Comparison of ENCODE assay signal across 28 mouse cellular contexts in genomic region chr6:122665866-122666265, GRCm38 (mm10). TPM values are rescaled to one million over a fixed set of nuclear protein-coding genes. Genes with fewer than 3 reads are reported as not detected.
A peak's percentile ranks its signal among the peaks of the same experiment; 100 is the strongest.
DNase-seq lines count a peak whose midpoint lies in the region; ATAC-seq and TF ChIP-seq lines count a peak whose summit lies in the region.
"Had no signal": no experiment of that assay in that cellular context is flagged by ENCODE, and none has a peak within 500 bp of the region (broad histone marks: within the 10 kb centered on the region; RNA-seq: fewer than 3 reads in every experiment).

No protein-coding gene starts in this region.

- no peaks in the 10 kb centered on the region for H3K36me3 ChIP-seq in ES-E14 (ENCODE audit: control insufficient read depth, insufficient read depth, low read length, poor library complexity, severe bottlenecking)
- H3K36me3 ChIP-seq: embryonic facial prominence, embryonic 12.5 days; heart, embryonic 10.5 days; hindbrain, embryonic 10.5 days; limb, embryonic 12.5 days; liver, embryonic 13.5 days; lung, embryonic 15.5 days had no signal

- no peaks in the 10 kb centered on the region for H3K9me3 ChIP-seq in ES-E14 (ENCODE audit: control insufficient read depth, insufficient read depth, low read depth, low read length)
- H3K9me3 ChIP-seq: embryonic facial prominence, embryonic 12.5 days; forebrain, embryonic 13.5 days; heart, embryonic 10.5 days; hindbrain, embryonic 10.5 days; limb, embryonic 12.5 days; liver, embryonic 13.5 days; lung, embryonic 15.5 days; megakaryocyte, embryonic 14.5 days had no signal

- in situ Hi-C loops in ES-E14 (cut with MboI; ENCODE audit: low sequenced_read_pairs in 2 of 2, unreplicated experiment in 2 of 2): loop anchor here in 1 of 2 experiments (10.0 kb wide), 1 partner anchor 119 kb away; no protein-coding TSS in a partner anchor

- DNase-seq in cerebellum, postnatal 10 days: peak; percentile 50 to 57
- DNase-seq in cerebellum, postnatal 36 days: no peak
- DNase-seq in heart, postnatal 4 days: peak; percentile 55
- DNase-seq in heart, postnatal 25 days (ENCODE audit: low spot score): no peak
- DNase-seq in left cerebral cortex, postnatal 4 days: peak; percentile 35
- DNase-seq in left cerebral cortex, adult 8-10 months (ENCODE audit: low spot score in 2 of 2): no peak
- DNase-seq in ES-E14 (ENCODE audit: low read depth, low spot score): no peak
- DNase-seq: cerebellum, adult 8-10 months; gastrocnemius, postnatal 14 days; liver, embryonic 13.5 days; right cerebral cortex, postnatal 14 days; thymus, postnatal 36 days had no signal

- H3K4me1 ChIP-seq in ES-E14 (ENCODE audit: control insufficient read depth in 2 of 2, insufficient read depth in 2 of 2, low read length in 2 of 2, poor library complexity in 1 of 2): peaks cover 12 to 37% of the 10 kb centered on the region in 2 experiments
- H3K4me1 ChIP-seq: embryonic facial prominence, embryonic 12.5 days; liver, embryonic 13.5 days had no signal

- no peak overlapping the region; the same call in 1 of the 2 replicates for H3K27ac ChIP-seq in ES-E14 (ENCODE audit: insufficient read depth, low read depth, low read length, poor library complexity, severe bottlenecking)
- H3K27ac ChIP-seq: embryonic facial prominence, embryonic 12.5 days; forebrain, embryonic 13.5 days; heart, embryonic 10.5 days; hindbrain, embryonic 10.5 days; limb, embryonic 12.5 days; liver, embryonic 13.5 days; lung, embryonic 15.5 days had no signal

- H3K9ac ChIP-seq in ES-E14 (ENCODE audit: insufficient read depth, low read depth, low read length, poor library complexity, severe bottlenecking): peak overlapping the region; percentile 26; the same call in 1 of the 2 replicates
- H3K9ac ChIP-seq: embryonic facial prominence, embryonic 12.5 days; forebrain, embryonic 13.5 days; limb, embryonic 12.5 days; liver, embryonic 13.5 days; lung, embryonic 15.5 days had no signal

- intact Hi-C loops in heart, postnatal 25 days (cut with DNase I): loop anchor here (5.0 kb wide), 1 partner anchor 121 kb away; no protein-coding TSS in a partner anchor
- intact Hi-C loops in left cerebral cortex, postnatal 4 days (cut with DNase I): loop anchor here (5.0 to 10.0 kb wide), 3 partner anchors 51 to 209 kb away; partner anchors contain the start of gene Necap1

- ATAC-seq in activated CD4-positive, CD25-positive, alpha-beta regulatory T cell, adult 4 months: no peak
- ATAC-seq: forebrain, embryonic 13.5 days; midbrain, embryonic 16.5 days had no signal

- H3K4me3 ChIP-seq in ES-E14 (ENCODE audit: insufficient read depth in 1 of 2, low read depth in 1 of 2, low read length in 2 of 2, poor library complexity in 1 of 2, severe bottlenecking in 1 of 2): no peak overlapping the region
- H3K4me3 ChIP-seq: embryonic facial prominence, embryonic 12.5 days; erythroblast, embryonic 14.5 days; forebrain, embryonic 13.5 days; heart, embryonic 10.5 days; hindbrain, embryonic 10.5 days; limb, embryonic 12.5 days; liver, embryonic 13.5 days; lung, embryonic 15.5 days; megakaryocyte, embryonic 14.5 days had no signal

TF ChIP-seq in ES-E14, 5 proteins besides CTCF, POLR2A, EP300 and RAD21:
- TF ChIP-seq ZNF384 (IDR thresholded peaks at IDR 0.05; ENCODE audit: low read depth, low read length): no peak
- no peak for TF ChIP-seq CHD2 (IDR thresholded peaks at IDR 0.05; ENCODE audit: low read depth, low read length)
- no peak for TF ChIP-seq HCFC1 (IDR thresholded peaks at IDR 0.05; ENCODE audit: borderline replicate concordance, insufficient read depth, low read length)
- TF ChIP-seq MAFK (IDR thresholded peaks at IDR 0.05; ENCODE audit: insufficient read depth, low read depth, low read length): no peak

RNA-seq across cellular contexts. Expression of gene Dppa3, which starts 39.7 kb away (rescaled TPM):
- total RNA-seq in heart, postnatal 4 days (2021): not detected
- not detected for total RNA-seq in heart, postnatal 25 days (2021)
- not detected for total RNA-seq in left cerebral cortex, postnatal 4 days (2021)
- not detected for total RNA-seq in left cerebral cortex, adult 8-10 months (2022)
- total RNA-seq in ES-E14 (2012; rRNA removed): 19.2 and 19.6 TPM in 2 replicates
- not detected for polyA plus RNA-seq in activated CD4-positive, CD25-positive, alpha-beta regulatory T cell, adult 4 months (2017; shearing (Covaris generic))
- total RNA-seq: CH12.LX; gastrocnemius, postnatal 14 days; layer of hippocampus, postnatal 10 days; neutrophil, adult 5-6 weeks had no signal
- polyA plus RNA-seq: embryonic facial prominence, embryonic 12.5 days; erythroblast, embryonic 14.5 days; forebrain, embryonic 13.5 days; heart, embryonic 10.5 days; hindbrain, embryonic 10.5 days; large intestine, adult 2 months; limb, embryonic 12.5 days; liver, embryonic 13.5 days; lung, embryonic 15.5 days; midbrain, embryonic 16.5 days; spleen, adult 2 months; stomach, embryonic 14.5 days had no signal

RNA-seq across cellular contexts. Expression of gene Nanog, which starts 41.4 kb away (rescaled TPM):
- under 1 TPM; 0.38 to 0.41 TPM for total RNA-seq in heart, postnatal 4 days (2021)
- not detected for total RNA-seq in heart, postnatal 25 days (2021)
- total RNA-seq in left cerebral cortex, postnatal 4 days (2021): not detected
- not detected for total RNA-seq in left cerebral cortex, adult 8-10 months (2022)
- 89.3 and 138 TPM in 2 replicates for total RNA-seq in ES-E14 (2012; rRNA removed)
- under 1 TPM in 1 of 2 experiments, not detected in 1; 0.22 TPM for polyA plus RNA-seq in activated CD4-positive, CD25-positive, alpha-beta regulatory T cell, adult 4 months (2017; shearing (Covaris generic))
- total RNA-seq: CH12.LX; gastrocnemius, postnatal 14 days; layer of hippocampus, postnatal 10 days; neutrophil, adult 5-6 weeks had no signal
- polyA plus RNA-seq: erythroblast, embryonic 14.5 days; large intestine, adult 2 months; liver, embryonic 13.5 days; midbrain, embryonic 16.5 days; spleen, adult 2 months had no signal

RNA-seq across cellular contexts. Expression of gene Gdf3, which starts 56.0 kb away (rescaled TPM):
- not detected for total RNA-seq in heart, postnatal 4 days (2021)
- not detected for total RNA-seq in heart, postnatal 25 days (2021)
- not detected for total RNA-seq in left cerebral cortex, postnatal 4 days (2021)
- total RNA-seq in left cerebral cortex, adult 8-10 months (2022): not detected
- total RNA-seq in ES-E14 (2012; rRNA removed): 155 and 219 TPM in 2 replicates
- under 1 TPM; 0.20 to 0.37 TPM for polyA plus RNA-seq in activated CD4-positive, CD25-positive, alpha-beta regulatory T cell, adult 4 months (2017; shearing (Covaris generic))
- total RNA-seq: CH12.LX; gastrocnemius, postnatal 14 days; layer of hippocampus, postnatal 10 days had no signal
- polyA plus RNA-seq: embryonic facial prominence, embryonic 12.5 days; erythroblast, embryonic 14.5 days; forebrain, embryonic 13.5 days; hindbrain, embryonic 10.5 days; limb, embryonic 12.5 days; lung, embryonic 15.5 days; stomach, embryonic 14.5 days had no signal

Comparison
In these comparisons a context has a peak if more than half of its experiments do, and no peak if none do; other contexts are left out.
1. DNase-seq: peak in cerebellum, postnatal 10 days (2 of 2), heart, postnatal 4 days (single experiment) and left cerebral cortex, postnatal 4 days (single experiment); none in cerebellum, postnatal 36 days (0 of 2), heart, postnatal 25 days (single experiment), left cerebral cortex, adult 8-10 months (0 of 2) and ES-E14 (single experiment).
2. RNA of gene Dppa3, which starts 39.7 kb away (total RNA-seq): 19.2 to 19.6 TPM in ES-E14; not detected in left cerebral cortex, postnatal 4 days, not detected in heart, postnatal 4 days, not detected in heart, postnatal 25 days and not detected in left cerebral cortex, adult 8-10 months; every median in the first group is over 10 times any median in the second.
3. RNA of gene Nanog, which starts 41.4 kb away (total RNA-seq): 89.3 to 138 TPM in ES-E14; 0.38 to 0.41 TPM in heart, postnatal 4 days, not detected in heart, postnatal 25 days, not detected in left cerebral cortex, adult 8-10 months and not detected in left cerebral cortex, postnatal 4 days; every median in the first group is over 10 times any median in the second.
4. RNA of gene Gdf3, which starts 56.0 kb away (total RNA-seq): 155 to 219 TPM in ES-E14; not detected in heart, postnatal 4 days, not detected in heart, postnatal 25 days, not detected in left cerebral cortex, postnatal 4 days and not detected in left cerebral cortex, adult 8-10 months; every median in the first group is over 100 times any median in the second.